In genomic region chr16:7282257-7282656, GRCm38 (mm10) we compare ENCODE assay signal across 9 mouse cellular contexts.
A peak's percentile ranks its signal among the peaks of the same experiment; 100 is the strongest.
DNase-seq lines count a peak whose midpoint lies in the region; ATAC-seq lines count a peak whose summit lies in the region.
"Had no signal": no experiment of that assay in that cellular context is flagged by ENCODE, and none has a peak within 500 bp of the region (broad histone marks: within the 10 kb centered on the region; RNA-seq: fewer than 3 reads in every experiment).

No protein-coding gene starts in this region.

- H3K9ac ChIP-seq in hindbrain, embryonic 13.5 days, result no peak overlapping the region
- H3K9ac ChIP-seq in hindbrain, embryonic 16.5 days (ENCODE audit: low read depth, low read length), result no peak overlapping the region

- intact Hi-C loops in heart, postnatal 36 days (cut with DNase I), result no loop called here

- no peaks in the 10 kb centered on the region for H3K36me3 ChIP-seq in hindbrain, embryonic 13.5 days
- no peaks in the 10 kb centered on the region for H3K36me3 ChIP-seq in hindbrain, embryonic 16.5 days (ENCODE audit: control insufficient read depth, insufficient read depth, low read length)

- no peaks in the 10 kb centered on the region for H3K9me3 ChIP-seq in hindbrain, embryonic 13.5 days
- no peaks in the 10 kb centered on the region for H3K9me3 ChIP-seq in hindbrain, embryonic 16.5 days (ENCODE audit: control insufficient read depth, low read length)

- H3K27me3 ChIP-seq in hindbrain, embryonic 13.5 days, result no peaks in the 10 kb centered on the region
- no peaks in the 10 kb centered on the region for H3K27me3 ChIP-seq in hindbrain, embryonic 16.5 days (replicated peaks; ENCODE audit: control insufficient read depth, insufficient read depth, low read length)

- 86% methylated on average over 7 of the region's 7 CpGs for WGBS in hindbrain, embryonic 13.5 days
- 78% methylated on average over 7 of the region's 7 CpGs for WGBS in hindbrain, embryonic 16.5 days

- no peak for ATAC-seq in hindbrain, embryonic 13.5 days (ENCODE audit: low FRiP score)
- no peak for ATAC-seq in hindbrain, embryonic 16.5 days

- no peak overlapping the region for H3K4me3 ChIP-seq in hindbrain, embryonic 13.5 days
- no peak overlapping the region for H3K4me3 ChIP-seq in hindbrain, embryonic 16.5 days (ENCODE audit: low read length)

- no peak overlapping the region for H3K4me2 ChIP-seq in hindbrain, embryonic 13.5 days
- H3K4me2 ChIP-seq in hindbrain, embryonic 16.5 days (ENCODE audit: low read length), result no peak overlapping the region

- 0 out of 2 replicates have a peak, but pooled peaks cover 4% of the 10 kb centered on the region for H3K4me1 ChIP-seq in hindbrain, embryonic 13.5 days (replicated peaks)
- H3K4me1 ChIP-seq in hindbrain, embryonic 16.5 days (ENCODE audit: control insufficient read depth, insufficient read depth, low read depth, low read length), result no peaks in the 10 kb centered on the region

- DNase-seq in cerebellum, adult 9-10 months, result peak; percentile 84
- peak; percentile 30 to 33 for DNase-seq in heart, postnatal 36 days
- peak; percentile 70 to 83 for DNase-seq in right cerebral cortex, postnatal 10 days (ENCODE audit: low spot score in 2 of 2)
- DNase-seq in liver, result no peak
- no peak for DNase-seq in embryo, embryonic 9.5 days (ENCODE audit: extremely low spot score)
- DNase-seq: kidney, postnatal 10 days; lung, postnatal 36 days had no signal

- 0 out of 2 replicates have a peak overlapping the region, but pooled peaks have one; percentile 23 for H3K27ac ChIP-seq in hindbrain, embryonic 13.5 days
- H3K27ac ChIP-seq in hindbrain, embryonic 16.5 days (ENCODE audit: low read depth, low read length), result no peak overlapping the region

Comparison
In these comparisons a context has a peak if more than half of its experiments do, and no peak if none do; other contexts are left out.
1. DNase-seq: peak in cerebellum, adult 9-10 months (single experiment), heart, postnatal 36 days (2 of 2) and right cerebral cortex, postnatal 10 days (2 of 2); none in liver (single experiment) and embryo, embryonic 9.5 days (single experiment).